17 mouse cellular contexts compared by ENCODE assay signal in genomic region chr4:139140267-139140666, GRCm38 (mm10). TPM values are rescaled to one million over a fixed set of nuclear protein-coding genes. Genes with fewer than 3 reads are reported as not detected.
DNase-seq lines count a peak whose midpoint lies in the region; ATAC-seq and TF ChIP-seq lines count a peak whose summit lies in the region.
"Had no signal": no experiment of that assay in that cellular context is flagged by ENCODE, and none has a peak within 500 bp of the region (broad histone marks: within the 10 kb centered on the region; RNA-seq: fewer than 3 reads in every experiment).

No protein-coding gene starts in this region.

- intact Hi-C loops in heart, postnatal 36 days (cut with DNase I): loop anchor here (5.0 kb wide), 1 partner anchor 47 kb away; no protein-coding TSS in a partner anchor

- peaks cover 14% of the 10 kb centered on the region for H3K4me1 ChIP-seq in kidney, embryonic 15.5 days
- peaks cover 4% of the 10 kb centered on the region for H3K4me1 ChIP-seq in midbrain, embryonic 11.5 days (ENCODE audit: control insufficient read depth, insufficient read depth, low read length)
- H3K4me1 ChIP-seq: hindbrain, embryonic 15.5 days had no signal

- 77% methylated on average over 2 of the region's 2 CpGs for WGBS in kidney, embryonic 15.5 days
- WGBS in midbrain, embryonic 11.5 days: 86% methylated on average over 2 of the region's 2 CpGs

- peak; percentile 26 for DNase-seq in kidney, adult 9 months
- peak; percentile 19 for DNase-seq in lung, postnatal 36 days
- DNase-seq in lung, postnatal 10 days: no peak
- no peak for DNase-seq in Patski (ENCODE audit: low read depth, low spot score)
- DNase-seq in naive thymus-derived CD4-positive, alpha-beta T cell, adult 2 months (ENCODE audit: low read depth): peak; percentile 34
- no peak for DNase-seq in midbrain, embryonic 11.5 days (ENCODE audit: low spot score, missing footprints)
- DNase-seq in heart, postnatal 36 days: no peak
- DNase-seq: cerebellum, postnatal 36 days; gastrocnemius, postnatal 10 days; layer of hippocampus, postnatal 36 days; right cerebral cortex, postnatal 4 days; thymus, postnatal 36 days had no signal

- no peak overlapping the region for H3K4me3 ChIP-seq in kidney, embryonic 15.5 days (replicated peaks)
- H3K4me3 ChIP-seq in midbrain, embryonic 11.5 days (ENCODE audit: low read depth, low read length): no peak overlapping the region
- H3K4me3 ChIP-seq: embryonic facial prominence, embryonic 15.5 days; forebrain, embryonic 13.5 days; hindbrain, embryonic 15.5 days; midbrain, embryonic 13.5 days had no signal

- TF ChIP-seq CTCF in Patski (IDR thresholded peaks at IDR 0.05): peak; percentile 57

- no peak overlapping the region for H3K4me2 ChIP-seq in kidney, embryonic 15.5 days
- H3K4me2 ChIP-seq in midbrain, embryonic 11.5 days: no peak overlapping the region
- H3K4me2 ChIP-seq: embryonic facial prominence, embryonic 15.5 days; forebrain, embryonic 13.5 days; hindbrain, embryonic 15.5 days; midbrain, embryonic 13.5 days had no signal

- H3K27me3 ChIP-seq in kidney, embryonic 15.5 days: no peaks in the 10 kb centered on the region
- no peaks in the 10 kb centered on the region for H3K27me3 ChIP-seq in Patski
- no peaks in the 10 kb centered on the region for H3K27me3 ChIP-seq in midbrain, embryonic 11.5 days (ENCODE audit: control insufficient read depth, insufficient read depth, low read length)
- H3K27me3 ChIP-seq: embryonic facial prominence, embryonic 15.5 days; forebrain, embryonic 13.5 days; hindbrain, embryonic 15.5 days; midbrain, embryonic 13.5 days had no signal

- ATAC-seq in kidney, embryonic 15.5 days (replicated peaks; ENCODE audit: low FRiP score): no peak
- ATAC-seq in Patski: no peak
- ATAC-seq in midbrain, embryonic 11.5 days (ENCODE audit: low FRiP score): no peak
- ATAC-seq: forebrain, embryonic 13.5 days; midbrain, embryonic 13.5 days had no signal

- in situ Hi-C loops in Patski (cut with MboI; ENCODE audit: low pct_unique_long_range_greater_than_20kb): loop anchor here (10.0 to 25.0 kb wide), 2 partner anchors 45 to 1497 kb away; partner anchors contain the start of gene Nbl1

- no peak overlapping the region for H3K27ac ChIP-seq in kidney, embryonic 15.5 days
- H3K27ac ChIP-seq in midbrain, embryonic 11.5 days (ENCODE audit: low read depth, low read length): no peak overlapping the region
- H3K27ac ChIP-seq: embryonic facial prominence, embryonic 15.5 days; forebrain, embryonic 13.5 days; hindbrain, embryonic 15.5 days; midbrain, embryonic 13.5 days had no signal

- no peaks in the 10 kb centered on the region for H3K9me3 ChIP-seq in kidney, embryonic 15.5 days (replicated peaks)
- H3K9me3 ChIP-seq in midbrain, embryonic 11.5 days (ENCODE audit: control insufficient read depth, low read length): no peaks in the 10 kb centered on the region
- H3K9me3 ChIP-seq: embryonic facial prominence, embryonic 15.5 days; forebrain, embryonic 13.5 days; hindbrain, embryonic 15.5 days; midbrain, embryonic 13.5 days had no signal

- CTCF ChIA-PET in Patski (lab: Charles Lee): no interaction called here

- no peaks in the 10 kb centered on the region for H3K36me3 ChIP-seq in kidney, embryonic 15.5 days
- H3K36me3 ChIP-seq in midbrain, embryonic 11.5 days (ENCODE audit: control insufficient read depth, insufficient read depth, low read length): no peaks in the 10 kb centered on the region
- H3K36me3 ChIP-seq: embryonic facial prominence, embryonic 15.5 days; hindbrain, embryonic 15.5 days; midbrain, embryonic 13.5 days had no signal

- POLR2A ChIA-PET in Patski (lab: Charles Lee): no interaction called here

- no peak overlapping the region for H3K9ac ChIP-seq in kidney, embryonic 15.5 days
- H3K9ac ChIP-seq in midbrain, embryonic 11.5 days (ENCODE audit: low read length): no peak overlapping the region
- H3K9ac ChIP-seq: embryonic facial prominence, embryonic 15.5 days; forebrain, embryonic 13.5 days; hindbrain, embryonic 15.5 days; midbrain, embryonic 13.5 days had no signal

RNA-seq across cellular contexts. Expression of gene Minos1, which starts 9.4 kb away (rescaled TPM):
- 522 and 595 TPM in 2 replicates for polyA plus RNA-seq in kidney, embryonic 15.5 days (2015; fragmentation: Nextera tagmentation; extraction: Ambion mirVana)
- polyA plus RNA-seq in Patski (2021): 286 TPM
- 421 and 426 TPM in 2 replicates for polyA plus RNA-seq in midbrain, embryonic 11.5 days (2014; fragmentation: Nextera tagmentation; extraction: Ambion mirVana)
- total RNA-seq in heart, postnatal 36 days (2021): 100 to 1,000 TPM; 679 to 769 TPM

RNA-seq across cellular contexts. Expression of gene Nbl1, which starts 47.5 kb away (rescaled TPM):
- polyA plus RNA-seq in kidney, embryonic 15.5 days (2015; fragmentation: Nextera tagmentation; extraction: Ambion mirVana): 28.4 and 35.7 TPM in 2 replicates
- 55.7 TPM for polyA plus RNA-seq in Patski (2021)
- polyA plus RNA-seq in midbrain, embryonic 11.5 days (2014; fragmentation: Nextera tagmentation; extraction: Ambion mirVana): 12.7 and 13.6 TPM in 2 replicates
- total RNA-seq in heart, postnatal 36 days (2021): 10 to 100 TPM; 25.5 to 29.1 TPM

RNA-seq across cellular contexts. Expression of gene Capzb, which starts 52.4 kb away (rescaled TPM):
- 392 and 395 TPM in 2 replicates for polyA plus RNA-seq in kidney, embryonic 15.5 days (2015; fragmentation: Nextera tagmentation; extraction: Ambion mirVana)
- 305 TPM for polyA plus RNA-seq in Patski (2021)
- 244 and 249 TPM in 2 replicates for polyA plus RNA-seq in midbrain, embryonic 11.5 days (2014; fragmentation: Nextera tagmentation; extraction: Ambion mirVana)
- 100 to 1,000 TPM; 393 to 443 TPM for total RNA-seq in heart, postnatal 36 days (2021)

Comparison
In these comparisons a context has a peak if more than half of its experiments do, and no peak if none do; other contexts are left out.
1. DNase-seq: peak in kidney, adult 9 months (single experiment), lung, postnatal 36 days (single experiment) and naive thymus-derived CD4-positive, alpha-beta T cell, adult 2 months (single experiment); none in lung, postnatal 10 days (single experiment), Patski (single experiment), midbrain, embryonic 11.5 days (single experiment) and heart, postnatal 36 days (0 of 2).